Mouse (Mus musculus): ENCODE measurements around the gene Ccsap. TPM values are rescaled to one million over a fixed set of nuclear protein-coding genes. Genes with fewer than 3 reads are reported as not detected.
A peak's percentile ranks its signal among the peaks of the same experiment; 100 is the strongest.

Gene Ccsap
- polyA plus RNA-seq (2015; fragmentation: Nextera tagmentation; extraction: Ambion mirVana) = 4.0 and 5.1 TPM in 2 replicates

- Histone ChIP-seq H3K9ac (replicated peaks) (peak within 1 kb of the TSS; percentile 82), H3K36me3 (no peaks in the 10 kb centered on the region)
Observed at GRCm38 (mm10) chr8:123859648-123860259, at the start of gene Ccsap. Gene Ccsap (minus strand): TSS chr8:123860209.

GRCm38 (mm10) chr8:123907604-123908003, 47.6 kb upstream of the Ccsap start:
- no peaks in the 10 kb centered on the region for H3K9me3 ChIP-seq
- H3K36me3 ChIP-seq = peaks cover 86% of the 10 kb centered on the region
- H3K27ac ChIP-seq = no peak overlapping the region
- WGBS = 94% methylated on average over 6 of the region's 6 CpGs
- H3K4me2 ChIP-seq (replicated peaks) = no peak overlapping the region
- no peak for ATAC-seq
- H3K4me3 ChIP-seq (replicated peaks) = no peak overlapping the region
- H3K4me1 ChIP-seq (replicated peaks) = no peaks in the 10 kb centered on the region
- no peaks in the 10 kb centered on the region for H3K27me3 ChIP-seq
- no peak overlapping the region for H3K9ac ChIP-seq (replicated peaks)

More at GRCm38 (mm10) chr8:123859648-123860259, at the start of gene Ccsap:
- H3K27me3 ChIP-seq = peaks cover 25% of the 10 kb centered on the region; the same call in 1 of the 2 replicates
- 1% methylated on average over 48 of the region's 48 CpGs for WGBS
- H3K4me3 ChIP-seq (replicated peaks) = peak within 1 kb of the TSS; percentile 91
- no peaks in the 10 kb centered on the region for H3K9me3 ChIP-seq
- peak within 1 kb of the TSS; percentile 85 for H3K27ac ChIP-seq
- peak within 1 kb of the TSS; percentile 86 for H3K4me2 ChIP-seq (replicated peaks)
- ATAC-seq = peak; percentile 86
- H3K4me1 ChIP-seq (replicated peaks) = peaks cover 19% of the 10 kb centered on the region

- peaks cover 77% of the 10 kb centered on the region for H3K36me3 ChIP-seq
Observed at GRCm38 (mm10) chr8:123902653-123903052, 42.6 kb upstream of the Ccsap start.

GRCm38 (mm10) chr8:123899366-123899765, 39.4 kb upstream of the Ccsap start:
- WGBS = 93% methylated on average over 7 of the region's 7 CpGs
- Histone ChIP-seq H3K27ac (no peak overlapping the region), H3K9me3 (no peaks in the 10 kb centered on the region), H3K9ac (replicated peaks) (no peak overlapping the region), H3K4me3 (replicated peaks) (no peak overlapping the region), H3K36me3 (peaks cover 50% of the 10 kb centered on the region), H3K4me2 (replicated peaks) (no peak overlapping the region), H3K27me3 (peaks cover 21% of the 10 kb centered on the region), H3K4me1 (replicated peaks) (no peaks in the 10 kb centered on the region)
- no peak for ATAC-seq

More at GRCm38 (mm10) chr8:123902653-123903052, 42.6 kb upstream of the Ccsap start:
- no peak overlapping the region for H3K9ac ChIP-seq (replicated peaks)
- H3K9me3 ChIP-seq = no peaks in the 10 kb centered on the region
- no peaks in the 10 kb centered on the region for H3K4me1 ChIP-seq (replicated peaks)
- no peak overlapping the region for H3K4me2 ChIP-seq (replicated peaks)
- no peak overlapping the region for H3K4me3 ChIP-seq (replicated peaks)
- no peak overlapping the region for H3K27ac ChIP-seq
- H3K27me3 ChIP-seq = no peaks in the 10 kb centered on the region
- no peak for ATAC-seq
- 89% methylated on average over 7 of the region's 7 CpGs for WGBS

- 90% methylated on average over 5 of the region's 5 CpGs for WGBS
- no peak overlapping the region for H3K4me3 ChIP-seq (replicated peaks)
- no peak for ATAC-seq
- no peaks in the 10 kb centered on the region for H3K9me3 ChIP-seq
- no peak overlapping the region for H3K27ac ChIP-seq
- H3K9ac ChIP-seq (replicated peaks) = no peak overlapping the region
- no peaks in the 10 kb centered on the region for H3K4me1 ChIP-seq (replicated peaks)
- peaks cover 42% of the 10 kb centered on the region for H3K36me3 ChIP-seq
- H3K4me2 ChIP-seq (replicated peaks) = no peak overlapping the region
- peaks cover 28% of the 10 kb centered on the region for H3K27me3 ChIP-seq
Observed at GRCm38 (mm10) chr8:123898576-123898975, 38.6 kb upstream of the Ccsap start.

- Histone ChIP-seq H3K4me3 (replicated peaks) (no peak overlapping the region), H3K4me1 (replicated peaks) (peaks cover 11% of the 10 kb centered on the region), H3K27me3 (peaks cover 46% of the 10 kb centered on the region), H3K9ac (replicated peaks) (no peak overlapping the region), H3K27ac (no peak overlapping the region), H3K4me2 (replicated peaks) (no peak overlapping the region), H3K36me3 (peaks cover 24% of the 10 kb centered on the region), H3K9me3 (no peaks in the 10 kb centered on the region)
- WGBS = 59% methylated on average over 10 of the region's 10 CpGs
- no peak for ATAC-seq
Observed at GRCm38 (mm10) chr8:123896774-123897173, 36.8 kb upstream of the Ccsap start.

- Histone ChIP-seq H3K4me1 (replicated peaks) (peaks cover 15% of the 10 kb centered on the region), H3K9me3 (no peaks in the 10 kb centered on the region), H3K36me3 (peaks cover 20% of the 10 kb centered on the region), H3K9ac (replicated peaks) (no peak overlapping the region), H3K4me3 (replicated peaks) (no peak overlapping the region), H3K27ac (no peak overlapping the region), H3K27me3 (peaks cover 51% of the 10 kb centered on the region), H3K4me2 (replicated peaks) (no peak overlapping the region)
- no peak for ATAC-seq
- WGBS = 73% methylated on average over 14 of the region's 14 CpGs
Observed at GRCm38 (mm10) chr8:123896366-123896761, 36.4 kb upstream of the Ccsap start.

- Histone ChIP-seq H3K4me3 (replicated peaks) (no peak overlapping the region), H3K4me2 (replicated peaks) (no peak overlapping the region), H3K36me3 (peaks cover 15% of the 10 kb centered on the region), H3K9ac (replicated peaks) (no peak overlapping the region), H3K27me3 (peaks cover 56% of the 10 kb centered on the region), H3K9me3 (no peaks in the 10 kb centered on the region), H3K27ac (no peak overlapping the region), H3K4me1 (replicated peaks) (peaks cover 20% of the 10 kb centered on the region)
- ATAC-seq = no peak
- 73% methylated on average over 9 of the region's 9 CpGs for WGBS
Observed at GRCm38 (mm10) chr8:123895680-123896365, 35.8 kb upstream of the Ccsap start.

- peaks cover 9% of the 10 kb centered on the region for H3K36me3 ChIP-seq
- no peak overlapping the region for H3K9ac ChIP-seq (replicated peaks)
- no peak overlapping the region for H3K4me2 ChIP-seq (replicated peaks)
- H3K27me3 ChIP-seq = peaks cover 62% of the 10 kb centered on the region
- WGBS = 72% methylated on average over 4 of the region's 4 CpGs
- H3K9me3 ChIP-seq = no peaks in the 10 kb centered on the region
- peaks cover 21% of the 10 kb centered on the region for H3K4me1 ChIP-seq (replicated peaks)
- no peak overlapping the region for H3K27ac ChIP-seq
- no peak overlapping the region for H3K4me3 ChIP-seq (replicated peaks)
- no peak for ATAC-seq
Observed at GRCm38 (mm10) chr8:123895230-123895629, 35.2 kb upstream of the Ccsap start.

- WGBS = 30% methylated on average over 15 of the region's 15 CpGs
- Histone ChIP-seq H3K4me2 (replicated peaks) (no peak within 1 kb of the TSS), H3K9me3 (no peaks in the 10 kb centered on the region), H3K27me3 (peaks cover 68% of the 10 kb centered on the region), H3K9ac (replicated peaks) (no peak within 1 kb of the TSS), H3K27ac (no peak within 1 kb of the TSS), H3K36me3 (peaks cover 8% of the 10 kb centered on the region; the same call in 1 of the 2 replicates), H3K4me1 (replicated peaks) (peaks cover 21% of the 10 kb centered on the region), H3K4me3 (replicated peaks) (no peak within 1 kb of the TSS)
- no peak for ATAC-seq
Observed at GRCm38 (mm10) chr8:123894502-123895097, 34.6 kb upstream of the Ccsap start, which contains the start of gene Acta1. Gene Acta1 (minus strand): TSS chr8:123894751.

- peaks cover 1% of the 10 kb centered on the region; the same call in 1 of the 2 replicates for H3K36me3 ChIP-seq
- H3K9ac ChIP-seq (replicated peaks) = no peak overlapping the region
- H3K4me2 ChIP-seq (replicated peaks) = no peak overlapping the region
- no peak overlapping the region for H3K4me3 ChIP-seq (replicated peaks)
- peaks cover 21% of the 10 kb centered on the region for H3K4me1 ChIP-seq (replicated peaks)
- peaks cover 77% of the 10 kb centered on the region for H3K27me3 ChIP-seq
- H3K9me3 ChIP-seq = no peaks in the 10 kb centered on the region
- H3K27ac ChIP-seq = no peak overlapping the region
- WGBS = 86% methylated on average over 11 of the region's 11 CpGs
- ATAC-seq = no peak
Observed at GRCm38 (mm10) chr8:123893413-123893812, 33.4 kb upstream of the Ccsap start.

GRCm38 (mm10) chr8:123892586-123893155, 32.7 kb upstream of the Ccsap start:
- Histone ChIP-seq H3K9me3 (no peaks in the 10 kb centered on the region), H3K36me3 (no peaks in the 10 kb centered on the region), H3K4me3 (replicated peaks) (peak overlapping the region; percentile 48), H3K4me1 (replicated peaks) (peaks cover 21% of the 10 kb centered on the region), H3K27ac (no peak overlapping the region), H3K9ac (replicated peaks) (peak overlapping the region; percentile 69), H3K4me2 (replicated peaks) (peak overlapping the region; percentile 72), H3K27me3 (peaks cover 77% of the 10 kb centered on the region)
- WGBS = 12% methylated on average over 30 of the region's 30 CpGs
- ATAC-seq = peak; percentile 41

Measured in midbrain, embryonic 13.5 days (tissue).